Mouse (Mus musculus): ENCODE data around the gene Klf17. TPM values are rescaled to one million over a fixed set of nuclear protein-coding genes. Genes with fewer than 3 reads are reported as not detected.
"Not testable (repeated sequence)": the region's sequence is repeated elsewhere in the genome, so short reads cannot be mapped to it uniquely, and the experiment has no call there.

Gene Klf17
- polyA plus RNA-seq, 1 experiment, result not detected

DNA sequence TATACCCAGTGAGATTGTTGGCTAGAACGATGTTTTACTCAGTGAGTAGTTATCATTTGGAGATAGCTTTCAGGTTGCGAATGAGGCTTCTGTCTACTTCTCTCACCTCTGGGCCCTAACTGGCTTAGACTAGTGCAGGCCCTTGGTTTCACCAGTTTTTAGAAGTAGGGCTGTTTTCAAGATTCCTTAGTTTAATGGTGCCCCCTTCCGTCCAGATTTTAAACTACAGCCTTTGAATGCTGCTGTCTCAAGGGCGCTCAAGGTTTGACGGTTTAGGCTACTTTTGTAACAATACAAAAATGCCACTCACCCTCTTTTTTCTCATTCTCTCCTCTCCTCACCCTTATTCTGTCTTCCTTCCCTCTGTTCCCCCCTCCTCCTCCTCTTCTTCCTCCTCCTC lies 5.5 kb upstream of the Klf17 start:
- no peak for TF ChIP-seq GATA1 (IDR thresholded peaks at IDR 0.05; ENCODE audit: borderline replicate concordance, low read length)
- no peak for TF ChIP-seq FLI1 (IDR thresholded peaks at IDR 0.05; ENCODE audit: low read length)
- peaks cover 12% of the 10 kb centered on the region for H3K27me3 ChIP-seq (replicated peaks)
- no peaks in the 10 kb centered on the region for H3K36me3 ChIP-seq (replicated peaks; ENCODE audit: low read length)
- no peaks in the 10 kb centered on the region for H3K9me3 ChIP-seq
- H3K4me1 ChIP-seq, result no peaks in the 10 kb centered on the region
- no peak overlapping the region for H3K4me3 ChIP-seq (replicated peaks)

DNA sequence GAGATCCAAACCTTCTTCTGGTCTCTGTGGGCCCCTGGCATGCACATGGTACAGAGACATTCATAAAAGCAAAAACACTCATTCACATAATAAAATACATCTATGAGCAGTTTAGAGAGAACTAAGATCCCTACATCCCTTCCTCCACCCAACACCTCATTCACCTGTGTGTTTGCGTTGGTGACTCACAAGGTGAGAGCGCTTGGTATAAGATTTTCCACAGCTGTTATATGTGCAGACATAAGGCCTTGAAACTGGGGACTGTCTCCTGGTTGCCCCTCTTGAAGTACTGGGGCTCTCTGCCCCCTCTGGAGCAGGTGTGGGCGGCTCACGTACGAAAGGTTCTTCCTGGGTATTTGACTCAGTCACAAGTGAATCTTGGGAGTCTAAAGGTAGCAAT lies 5.3 kb downstream of the Klf17 start:
- Histone ChIP-seq H3K4me1 (no peaks in the 10 kb centered on the region), H3K4me3 (replicated peaks) (no peak overlapping the region), H3K9me3 (no peaks in the 10 kb centered on the region), H3K36me3 (replicated peaks; ENCODE audit: low read length) (no peaks in the 10 kb centered on the region), H3K27me3 (replicated peaks) (peaks cover 10% of the 10 kb centered on the region)
- no peak for TF ChIP-seq GATA1 (IDR thresholded peaks at IDR 0.05; ENCODE audit: borderline replicate concordance, low read length)
- no peak for TF ChIP-seq FLI1 (IDR thresholded peaks at IDR 0.05; ENCODE audit: low read length)

DNA sequence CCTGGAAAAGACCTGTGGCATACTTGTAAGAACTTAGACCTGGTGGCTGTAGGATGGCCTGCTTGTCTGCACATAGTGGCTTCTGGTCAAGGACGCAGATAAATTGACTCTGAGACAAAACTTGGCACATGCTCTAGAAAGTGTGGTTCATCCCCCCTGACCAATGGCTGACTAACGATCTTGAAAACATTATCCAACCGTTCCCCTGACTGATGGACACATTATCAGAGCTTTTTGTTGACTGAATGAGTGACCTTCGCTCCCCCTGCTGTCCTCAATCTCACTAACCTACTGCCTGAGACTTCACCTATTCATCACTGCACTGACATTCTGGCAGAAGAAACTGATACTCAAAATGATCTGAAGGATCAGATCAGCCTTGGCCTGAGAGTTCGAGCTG lies 13.0 kb downstream of the Klf17 start:
- H3K4me1 ChIP-seq; H3K36me3 ChIP-seq (replicated peaks; ENCODE audit: low read length); H3K9me3 ChIP-seq; H3K27me3 ChIP-seq (replicated peaks); H3K4me3 ChIP-seq (replicated peaks): not testable (repeated sequence)

DNA sequence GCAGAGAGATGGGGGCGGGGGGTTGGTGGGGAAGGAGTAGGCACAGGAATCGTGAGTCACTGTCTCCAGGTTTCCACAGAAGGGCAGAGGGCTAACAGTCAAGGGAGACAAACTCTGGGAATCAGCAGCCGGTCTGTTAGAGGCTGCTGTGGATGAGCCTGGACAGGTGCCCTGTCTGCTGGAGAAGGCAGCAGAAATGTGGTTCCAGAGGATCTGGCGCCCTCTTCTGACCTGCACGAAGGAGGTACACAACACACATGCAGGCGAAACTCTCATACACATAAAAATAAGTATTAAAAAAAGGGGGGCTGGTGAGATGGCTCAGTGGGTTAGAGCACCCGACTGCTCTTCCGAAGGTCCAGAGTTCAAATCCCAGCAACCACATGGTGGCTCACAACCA lies 27.9 kb downstream of the Klf17 start:
- no peaks in the 10 kb centered on the region for H3K36me3 ChIP-seq (replicated peaks; ENCODE audit: low read length)
- H3K9me3 ChIP-seq, result 0 out of 2 replicates have a peak, but pooled peaks cover 2% of the 10 kb centered on the region
- TF ChIP-seq FLI1 (IDR thresholded peaks at IDR 0.05; ENCODE audit: low read length), result no peak
- TF ChIP-seq GATA1 (IDR thresholded peaks at IDR 0.05; ENCODE audit: borderline replicate concordance, low read length), result no peak
- peaks cover 11% of the 10 kb centered on the region for H3K27me3 ChIP-seq (replicated peaks)
- H3K4me3 ChIP-seq (replicated peaks), result no peak overlapping the region
- H3K4me1 ChIP-seq, result 0 out of 2 replicates have a peak, but pooled peaks cover 3% of the 10 kb centered on the region

DNA sequence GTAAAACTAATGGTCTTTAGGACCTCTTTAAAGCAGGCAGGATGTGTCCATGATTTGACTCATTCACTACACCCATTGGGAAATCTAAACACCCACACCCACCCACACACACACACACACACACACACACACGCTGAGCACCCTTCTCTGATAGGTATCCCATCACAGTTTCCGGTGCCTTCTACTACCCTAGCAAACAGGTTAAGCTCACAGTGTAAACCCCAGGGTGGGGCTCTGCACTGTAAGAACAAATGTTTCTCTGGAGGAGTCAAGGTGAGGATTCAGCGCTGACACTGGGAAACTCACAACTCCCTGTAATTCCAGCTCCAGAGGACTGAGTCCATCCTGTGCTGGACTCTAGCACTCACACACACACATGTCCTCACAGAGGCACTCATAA lies 33.5 kb downstream of the Klf17 start:
- Histone ChIP-seq H3K27me3 (replicated peaks) (peaks cover 25% of the 10 kb centered on the region), H3K4me1 (no peaks in the 10 kb centered on the region), H3K4me3 (replicated peaks) (no peak overlapping the region), H3K36me3 (replicated peaks; ENCODE audit: low read length) (no peaks in the 10 kb centered on the region), H3K9me3 (no peaks in the 10 kb centered on the region)
- TF ChIP-seq FLI1 (IDR thresholded peaks at IDR 0.05; ENCODE audit: low read length), result no peak
- TF ChIP-seq GATA1 (IDR thresholded peaks at IDR 0.05; ENCODE audit: borderline replicate concordance, low read length), result no peak

DNA sequence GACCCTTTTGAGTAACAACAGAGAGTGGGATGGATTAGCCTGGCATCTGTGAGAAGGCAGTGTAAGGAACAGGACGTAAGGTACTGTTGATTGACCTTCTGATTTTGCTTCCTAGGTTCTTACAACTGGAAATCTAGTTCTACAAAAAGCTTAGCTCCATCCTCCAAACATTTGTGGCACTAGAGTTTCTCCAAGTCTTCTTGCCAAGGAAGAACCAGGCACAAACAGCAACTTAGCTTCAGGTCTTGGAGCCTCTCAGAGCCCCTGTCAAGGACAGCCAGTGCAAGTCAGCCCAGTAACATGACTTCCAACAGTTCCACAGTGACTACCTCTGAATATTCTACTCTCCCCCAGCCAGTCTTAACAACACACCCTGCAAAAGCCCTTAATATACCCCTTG lies 41.3 kb downstream of the Klf17 start, which contains the start of gene Gm12845:
Gene Gm12845 (plus strand): TSS at position 301 of the 400 bp plus-strand sequence.
- TF ChIP-seq GATA1 (IDR thresholded peaks at IDR 0.05; ENCODE audit: borderline replicate concordance, low read length) (no peak), FLI1 (IDR thresholded peaks at IDR 0.05; ENCODE audit: low read length) (no peak)
- H3K4me1 ChIP-seq, result peaks cover 5% of the 10 kb centered on the region; the same call in 1 of the 2 replicates
- H3K9me3 ChIP-seq, result peaks cover 8% of the 10 kb centered on the region
- no peaks in the 10 kb centered on the region for H3K36me3 ChIP-seq (replicated peaks; ENCODE audit: low read length)
- H3K27me3 ChIP-seq (replicated peaks), result peaks cover 33% of the 10 kb centered on the region
- H3K4me3 ChIP-seq (replicated peaks), result no peak within 1 kb of the TSS

DNA sequence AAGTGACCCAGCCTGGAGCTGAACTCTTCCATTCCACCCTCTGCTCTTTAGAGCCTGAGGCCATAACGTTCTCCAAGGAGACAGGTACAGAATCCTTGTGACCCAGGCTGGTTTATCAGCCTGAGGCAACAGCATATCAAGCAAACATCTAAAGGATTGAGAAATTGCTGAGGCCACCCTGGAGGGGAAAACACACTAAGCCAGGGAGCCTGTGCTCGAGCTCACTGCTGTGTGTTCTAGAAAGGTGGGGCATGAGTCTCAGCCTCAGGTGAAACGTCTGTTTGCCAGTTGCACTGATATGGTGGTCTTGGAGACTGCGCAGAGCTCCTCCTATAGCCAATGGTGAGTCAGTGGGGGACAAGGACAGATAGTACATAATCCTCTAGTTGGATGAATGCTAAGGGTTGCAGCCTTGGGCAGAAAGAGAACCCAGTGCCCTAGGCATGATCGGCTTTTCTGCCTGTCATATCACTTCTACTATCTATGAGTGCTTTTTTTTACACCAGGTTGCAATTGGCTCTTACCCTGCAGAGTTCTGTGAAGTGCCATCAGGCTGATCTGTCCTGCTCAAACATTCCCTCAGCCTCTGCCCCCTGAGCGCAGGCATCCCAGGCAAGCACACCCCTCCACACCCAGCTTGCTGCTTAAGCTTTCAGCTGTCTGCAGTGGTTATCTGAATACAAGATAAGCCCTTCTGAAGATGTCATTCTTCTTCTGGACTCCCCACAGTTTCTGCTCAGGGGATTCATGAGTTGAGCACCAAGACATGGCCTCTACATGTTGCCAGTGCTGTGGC lies 51.9 kb downstream of the Klf17 start:
- no peak overlapping the region for H3K4me3 ChIP-seq (replicated peaks)
- H3K9me3 ChIP-seq, result no peaks in the 10 kb centered on the region
- no peaks in the 10 kb centered on the region for H3K4me1 ChIP-seq
- no peaks in the 10 kb centered on the region for H3K36me3 ChIP-seq (replicated peaks; ENCODE audit: low read length)
- H3K27me3 ChIP-seq (replicated peaks), result peaks cover 36% of the 10 kb centered on the region
- TF ChIP-seq GATA1 (IDR thresholded peaks at IDR 0.05; ENCODE audit: borderline replicate concordance, low read length), result no peak
- no peak for TF ChIP-seq FLI1 (IDR thresholded peaks at IDR 0.05; ENCODE audit: low read length)

DNA sequence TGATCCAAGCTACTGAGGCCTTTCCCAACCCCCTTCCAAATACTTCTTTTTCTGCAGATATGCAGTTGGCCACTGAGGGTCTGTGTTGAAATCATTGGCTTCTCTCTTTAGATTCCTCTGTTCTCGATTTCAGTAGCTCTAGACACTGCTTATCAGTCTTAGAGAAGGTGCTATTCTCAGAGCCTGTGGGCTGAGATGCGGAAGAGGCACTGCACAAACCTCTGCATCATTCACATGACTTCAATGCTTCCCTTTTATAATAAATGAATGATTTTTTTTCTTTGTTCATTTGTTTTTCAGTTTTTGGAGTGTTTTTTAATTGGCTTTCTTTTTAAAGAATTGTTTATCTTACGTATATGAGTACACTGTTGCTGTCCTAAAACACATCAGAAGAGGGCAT lies 53.1 kb downstream of the Klf17 start:
- TF ChIP-seq GATA1 (IDR thresholded peaks at IDR 0.05; ENCODE audit: borderline replicate concordance, low read length) (no peak), FLI1 (IDR thresholded peaks at IDR 0.05; ENCODE audit: low read length) (no peak)

DNA sequence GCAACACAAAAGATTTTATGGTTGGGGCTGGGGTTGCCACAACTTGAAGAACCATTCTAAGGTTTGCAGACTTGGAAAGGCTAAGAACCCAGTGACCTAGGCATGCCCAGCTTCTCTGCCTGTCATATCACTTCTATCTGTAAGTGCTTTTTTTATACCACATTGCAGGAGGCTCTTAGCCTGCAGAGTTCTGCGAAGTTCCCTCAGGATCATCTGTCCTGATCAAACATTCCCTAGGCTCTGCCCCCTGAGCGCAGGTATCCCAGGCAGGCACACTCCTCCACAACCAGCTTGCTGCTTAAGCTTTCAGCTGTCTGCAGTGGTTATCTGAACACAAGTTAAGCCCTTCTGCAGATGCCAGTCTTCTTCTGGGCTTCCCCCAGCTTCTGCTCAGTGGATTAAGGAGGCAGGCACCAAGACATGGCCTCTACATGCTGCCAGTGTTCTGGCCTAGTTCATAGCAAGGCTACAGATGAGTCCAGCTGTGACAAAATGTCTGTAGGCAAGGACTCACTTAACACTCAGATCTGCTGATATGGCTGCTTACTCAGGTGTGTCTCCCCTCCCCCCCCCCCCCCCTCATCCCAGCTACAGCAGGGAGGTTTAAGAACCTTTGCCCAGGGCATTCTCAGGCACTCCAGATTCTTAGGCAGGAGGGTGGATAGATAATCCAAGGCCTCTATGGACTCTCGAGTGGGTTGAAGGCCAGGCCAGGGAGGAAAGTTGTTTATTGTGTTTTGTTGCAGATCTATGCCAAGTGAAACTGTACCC lies 56.5 kb downstream of the Klf17 start:
- Histone ChIP-seq H3K36me3 (replicated peaks; ENCODE audit: low read length) (no peaks in the 10 kb centered on the region), H3K9me3 (no peaks in the 10 kb centered on the region), H3K27me3 (replicated peaks) (peaks cover 35% of the 10 kb centered on the region), H3K4me1 (no peaks in the 10 kb centered on the region), H3K4me3 (replicated peaks) (no peak overlapping the region)
- no peak for TF ChIP-seq GATA1 (IDR thresholded peaks at IDR 0.05; ENCODE audit: borderline replicate concordance, low read length)
- TF ChIP-seq FLI1 (IDR thresholded peaks at IDR 0.05; ENCODE audit: low read length), result no peak

More for the DNA sequence above, 53.1 kb downstream of the Klf17 start:
- Histone ChIP-seq H3K9me3 (no peaks in the 10 kb centered on the region), H3K36me3 (replicated peaks; ENCODE audit: low read length) (no peaks in the 10 kb centered on the region), H3K27me3 (replicated peaks) (peaks cover 36% of the 10 kb centered on the region), H3K4me1 (no peaks in the 10 kb centered on the region), H3K4me3 (replicated peaks) (no peak overlapping the region)

Other genes starting within 250 kb of the Klf17 start
- 233 and 410 TPM in 2 replicates for gene Eri3, start 215.3 kb downstream of the Klf17 start, polyA plus RNA-seq (2012; ENCODE audit: insufficient read depth, low replicate concordance)
- 7.7 and 22.5 TPM in 2 replicates for gene Dmap1, start 83.4 kb downstream of the Klf17 start, polyA plus RNA-seq (2012; ENCODE audit: insufficient read depth, low replicate concordance)
- not detected in 2 replicates for gene Gm12845, start 41.2 kb downstream of the Klf17 start, polyA plus RNA-seq (2012; ENCODE audit: insufficient read depth, low replicate concordance)
- gene Slc6a9, start 68.9 kb upstream of the Klf17 start, polyA plus RNA-seq (2012; ENCODE audit: insufficient read depth, low replicate concordance), result 8.5 and 9.7 TPM in 2 replicates
- not detected in 2 replicates for gene Ccdc24, start 106.9 kb upstream of the Klf17 start, polyA plus RNA-seq (2012; ENCODE audit: insufficient read depth, low replicate concordance)
- 1.5 TPM in 1 of 2 replicates, not detected in the other for gene B4galt2, start 117.8 kb upstream of the Klf17 start, polyA plus RNA-seq (2012; ENCODE audit: insufficient read depth, low replicate concordance)
- gene Atp6v0b, start 121.7 kb upstream of the Klf17 start, polyA plus RNA-seq (2012; ENCODE audit: insufficient read depth, low replicate concordance), result 395 and 493 TPM in 2 replicates
- gene Dph2, start 126.4 kb upstream of the Klf17 start, polyA plus RNA-seq (2012; ENCODE audit: insufficient read depth, low replicate concordance), result 3.1 and 9.9 TPM in 2 replicates
- gene Ipo13, start 149.4 kb upstream of the Klf17 start, polyA plus RNA-seq (2012; ENCODE audit: insufficient read depth, low replicate concordance), result 7.4 and 13.2 TPM in 2 replicates
- 0.74 TPM in 1 of 2 replicates, not detected in the other for gene Artn, start 164.1 kb upstream of the Klf17 start, polyA plus RNA-seq (2012; ENCODE audit: insufficient read depth, low replicate concordance)

Measured in megakaryocyte, embryonic 14.5 days (primary cell).